ENCODE assay signal across 29 mouse cellular contexts in genomic region chr4:131901090-131901489, GRCm38 (mm10). TPM values are rescaled to one million over a fixed set of nuclear protein-coding genes. Genes with fewer than 3 reads are reported as not detected.
DNase-seq lines count a peak whose midpoint lies in the region; ATAC-seq and TF ChIP-seq lines count a peak whose summit lies in the region.
"Had no signal": no experiment of that assay in that cellular context is flagged by ENCODE, and none has a peak within 500 bp of the region (broad histone marks: within the 10 kb centered on the region; RNA-seq: fewer than 3 reads in every experiment).

No protein-coding gene starts in this region.

- in situ Hi-C loops in ES-E14 (cut with MboI; ENCODE audit: low sequenced_read_pairs in 2 of 2, unreplicated experiment in 2 of 2), result no loop called here

- intact Hi-C loops in left cerebral cortex, adult 2 months (cut with DNase I), result no loop called here

- no peaks in the 10 kb centered on the region for H3K9me3 ChIP-seq in E14TG2a.4 (ENCODE audit: low read length)
- H3K9me3 ChIP-seq in ES-E14 (ENCODE audit: control insufficient read depth, insufficient read depth, low read depth, low read length), result no peaks in the 10 kb centered on the region
- H3K9me3 ChIP-seq: embryonic facial prominence, embryonic 12.5 days; embryonic facial prominence, embryonic 15.5 days; G1E; heart, embryonic 12.5 days; heart, embryonic 15.5 days; hindbrain, embryonic 12.5 days; hindbrain, embryonic 15.5 days had no signal

- H3K36me3 ChIP-seq in E14TG2a.4 (ENCODE audit: insufficient read depth, low read length), result peaks cover 77% of the 10 kb centered on the region
- H3K36me3 ChIP-seq in ES-E14 (ENCODE audit: control insufficient read depth, insufficient read depth, low read length, poor library complexity, severe bottlenecking), result peaks cover 46% of the 10 kb centered on the region

- H3K4me3 ChIP-seq in E14TG2a.4 (replicated peaks; ENCODE audit: low read length) (peak overlapping the region; percentile 71), ES-E14 (ENCODE audit: insufficient read depth in 1 of 2, low read depth in 1 of 2, low read length in 2 of 2, poor library complexity in 1 of 2, severe bottlenecking in 1 of 2) (peak overlapping the region; percentile 45 to 50; a peak in 3 of 4 replicates)
- H3K4me3 ChIP-seq in left cerebral cortex, adult 2 months, result no peak overlapping the region
- H3K4me3 ChIP-seq: embryonic facial prominence, embryonic 12.5 days; embryonic facial prominence, embryonic 15.5 days; heart, embryonic 12.5 days; heart, embryonic 15.5 days; hindbrain, embryonic 12.5 days; hindbrain, embryonic 15.5 days had no signal

- peak; percentile 49 for DNase-seq in CD4-positive helper T cell, adult 2 months (ENCODE audit: low read depth, low spot score)
- no peak for DNase-seq in ES-E14 (ENCODE audit: low read depth, low spot score)
- DNase-seq in left cerebral cortex, adult 2 months (ENCODE audit: extremely low spot score in 1 of 2, low spot score in 2 of 2), result no peak
- DNase-seq in thymus, postnatal 25 days, result no peak
- no peak for DNase-seq in embryo, embryonic 11 days
- DNase-seq: adrenal gland, postnatal 10 days; adrenal gland, postnatal 36 days; cerebellum, adult 18-20 months; cerebellum, adult 9-10 months; cerebellum, postnatal 14 days; forebrain, postnatal 0 days; gastrocnemius, postnatal 36 days; heart, postnatal 10 days; heart, postnatal 36 days; kidney, adult 18-20 months; kidney, adult 9 months had no signal

- TF ChIP-seq CTCF in E14TG2a.4 (conservative IDR thresholded peaks at IDR 0.05; ENCODE audit: low read length), result no peak
- TF ChIP-seq CTCF in left cerebral cortex, adult 2 months (IDR thresholded peaks at IDR 0.05), result no peak

- peaks cover 43% of the 10 kb centered on the region for H3K4me1 ChIP-seq in E14TG2a.4 (replicated peaks; ENCODE audit: low read depth, low read length)
- H3K4me1 ChIP-seq in ES-E14 (ENCODE audit: control insufficient read depth in 2 of 2, insufficient read depth in 2 of 2, low read length in 2 of 2, poor library complexity in 1 of 2), result peaks cover 0 to 4% of the 10 kb centered on the region in 2 experiments; a peak in 1 of 4 replicates
- H3K4me1 ChIP-seq: embryonic facial prominence, embryonic 12.5 days; embryonic facial prominence, embryonic 15.5 days; heart, embryonic 12.5 days; hindbrain, embryonic 12.5 days; hindbrain, embryonic 15.5 days had no signal

- ATAC-seq in activated CD4-positive, CD25-positive, alpha-beta regulatory T cell, adult 4 months, result peak; percentile 36
- ATAC-seq: forebrain, embryonic 14.5 days; forebrain, postnatal 0 days; intestine, embryonic 16.5 days; Patski had no signal

- no peaks in the 10 kb centered on the region for H3K27me3 ChIP-seq in E14TG2a.4 (ENCODE audit: insufficient read depth, low read length)
- H3K27me3 ChIP-seq: embryonic facial prominence, embryonic 12.5 days; embryonic facial prominence, embryonic 15.5 days; heart, embryonic 12.5 days; heart, embryonic 15.5 days; hindbrain, embryonic 12.5 days; hindbrain, embryonic 15.5 days; Patski had no signal

- peak overlapping the region; percentile 63; the same call in 1 of the 2 replicates for H3K9ac ChIP-seq in ES-E14 (ENCODE audit: insufficient read depth, low read depth, low read length, poor library complexity, severe bottlenecking)
- H3K9ac ChIP-seq: embryonic facial prominence, embryonic 12.5 days; embryonic facial prominence, embryonic 15.5 days; forebrain, postnatal 0 days; heart, embryonic 12.5 days; heart, embryonic 15.5 days; hindbrain, embryonic 12.5 days; hindbrain, embryonic 15.5 days had no signal

- H3K27ac ChIP-seq in ES-E14 (ENCODE audit: insufficient read depth, low read depth, low read length, poor library complexity, severe bottlenecking), result peak overlapping the region; percentile 16; the same call in 1 of the 2 replicates
- H3K27ac ChIP-seq in left cerebral cortex, adult 2 months, result no peak overlapping the region
- H3K27ac ChIP-seq: embryonic facial prominence, embryonic 12.5 days; embryonic facial prominence, embryonic 15.5 days; heart, embryonic 15.5 days; hindbrain, embryonic 12.5 days; hindbrain, embryonic 15.5 days had no signal

TF ChIP-seq in ES-E14, 5 proteins besides CTCF, POLR2A, EP300 and RAD21:
- TF ChIP-seq MAFK (IDR thresholded peaks at IDR 0.05; ENCODE audit: insufficient read depth, low read depth, low read length) (no peak), ZNF384 (IDR thresholded peaks at IDR 0.05; ENCODE audit: low read depth, low read length) (no peak), ZC3H11A (IDR thresholded peaks at IDR 0.05; ENCODE audit: borderline replicate concordance, low read depth, low read length) (no peak), CHD2 (IDR thresholded peaks at IDR 0.05; ENCODE audit: low read depth, low read length) (no peak)

RNA-seq across cellular contexts. Expression of gene Tmem200b, which starts 20.5 kb away (rescaled TPM):
- 1.8 and 2.1 TPM in 2 replicates for total RNA-seq in ES-E14 (2012; rRNA removed)
- not detected for polyA plus RNA-seq in activated CD4-positive, CD25-positive, alpha-beta regulatory T cell, adult 4 months (2017; shearing (Covaris generic))
- 10 to 100 TPM in 1 of 2 experiments, 1 to 10 TPM in 1; 9.8 to 10.9 TPM for total RNA-seq in left cerebral cortex, adult 2 months (2021)
- total RNA-seq: granulocyte monocyte progenitor cell, adult 5-6 weeks had no signal
- polyA plus RNA-seq: forebrain, embryonic 14.5 days; G1E; Patski had no signal

RNA-seq across cellular contexts. Expression of gene Srsf4, which starts 27.7 kb away (rescaled TPM):
- 45.3 and 45.6 TPM in 2 replicates for total RNA-seq in ES-E14 (2012; rRNA removed)
- 10 to 100 TPM; 10.8 to 12.2 TPM for polyA plus RNA-seq in activated CD4-positive, CD25-positive, alpha-beta regulatory T cell, adult 4 months (2017; shearing (Covaris generic))
- total RNA-seq in left cerebral cortex, adult 2 months (2021), result 10 to 100 TPM; 70.8 to 72.8 TPM

RNA-seq across cellular contexts. Expression of gene Mecr, which starts 57.8 kb away (rescaled TPM):
- 31.2 and 34.2 TPM in 2 replicates for total RNA-seq in ES-E14 (2012; rRNA removed)
- polyA plus RNA-seq in activated CD4-positive, CD25-positive, alpha-beta regulatory T cell, adult 4 months (2017; shearing (Covaris generic)), result 10 to 100 TPM; 27.4 to 30.5 TPM
- total RNA-seq in left cerebral cortex, adult 2 months (2021), result 10 to 100 TPM; 31.0 to 37.2 TPM
